Mouse (Mus musculus) embryonic facial prominence, embryonic 12.5 days (tissue): Measurements from ENCODE around the gene Dnajc16. TPM values are rescaled to one million over a fixed set of nuclear protein-coding genes. Genes with fewer than 3 reads are reported as not detected.
A peak's percentile ranks its signal among the peaks of the same experiment; 100 is the strongest.

ENCODE experiments used
- ATAC-seq: fragments of 200-750 bp; cut with Nextera tagmentation; 2 replicates; pipeline ENCODE4 v1.8.0; 2017; ENCODE audit not compliant: insufficient number of reproducible peaks, insufficient read depth, low FRiP score, low TSS enrichment
- H3K27ac ChIP-seq: fragments of 300-500 bp; sonication (generic); 2 replicates; pipeline ENCODE4 v1.5.1; 2016; ENCODE audit warnings: mild to moderate bottlenecking
- H3K27me3 ChIP-seq: fragments of 300-500 bp; sonication (generic); 2 replicates; pipeline ENCODE4 v1.6.1; 2016; ENCODE audit warnings: mild to moderate bottlenecking, moderate library complexity
- H3K36me3 ChIP-seq: fragments of 300-500 bp; sonication (generic); 2 replicates; pipeline ENCODE4 v1.6.1; 2016; ENCODE audit warnings: mild to moderate bottlenecking
- H3K4me1 ChIP-seq: fragments of 300-500 bp; sonication (generic); 2 replicates; pipeline ENCODE4 v1.6.1; 2016
- H3K4me2 ChIP-seq: fragments of 300-500 bp; sonication (generic); replicated peaks from 2 replicates; pipeline ENCODE4 v1.6.1; 2016; ENCODE audit warnings: mild to moderate bottlenecking, moderate library complexity
- H3K4me3 ChIP-seq: fragments of 300-500 bp; sonication (generic); 2 replicates; pipeline ENCODE4 v1.5.1; 2016; ENCODE audit warnings: mild to moderate bottlenecking
- H3K9ac ChIP-seq: fragments of 300-500 bp; sonication (generic); 2 replicates; pipeline ENCODE4 v1.6.1; 2016; ENCODE audit warnings: mild to moderate bottlenecking, moderate library complexity
- H3K9me3 ChIP-seq: fragments of 300-500 bp; sonication (generic); 2 replicates; pipeline ENCODE4 v1.6.1; 2016; ENCODE audit warnings: mild to moderate bottlenecking, moderate library complexity
- WGBS: fragments of 180-500 bp; shearing (Covaris S2); methylation state at CpG from one replicate; pipeline ENCODE4 v1.1.7; 2016; 5-methylcytosine and 5-hydroxymethylcytosine counted together
- polyA plus RNA-seq: library from polyadenylated mRNA; unstranded; fragments of >200 nt; fragmentation: Nextera tagmentation; extraction: Ambion mirVana; gene quantifications from 2 replicates; pipeline ENCODE4 v1.2.1, GENCODE M21; 2016

Gene Dnajc16
- polyA plus RNA-seq, 1 experiment from 2014 or later, result 4.7 TPM

DNA sequence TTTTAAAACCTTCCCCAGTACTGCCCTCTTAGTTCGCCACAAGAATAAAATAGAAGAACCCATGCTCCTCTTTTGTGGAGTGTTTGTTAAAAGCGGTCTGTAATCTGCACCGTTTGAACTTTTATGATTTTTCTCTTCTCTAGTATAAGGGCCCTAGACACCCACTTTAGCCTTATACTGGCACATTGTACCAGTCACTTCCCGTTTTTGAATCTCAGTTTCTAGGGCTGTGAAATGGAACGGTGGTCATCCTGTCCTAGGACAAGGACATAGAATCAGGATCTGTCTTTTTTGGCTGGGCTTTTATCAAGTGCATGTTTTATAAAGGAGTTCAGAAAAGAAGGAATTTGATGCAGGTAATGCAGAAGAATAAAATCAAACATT lies 3.4 kb upstream of the Dnajc16 start:
- WGBS, result 19% methylated on average over 5 of the region's 5 CpGs

DNA sequence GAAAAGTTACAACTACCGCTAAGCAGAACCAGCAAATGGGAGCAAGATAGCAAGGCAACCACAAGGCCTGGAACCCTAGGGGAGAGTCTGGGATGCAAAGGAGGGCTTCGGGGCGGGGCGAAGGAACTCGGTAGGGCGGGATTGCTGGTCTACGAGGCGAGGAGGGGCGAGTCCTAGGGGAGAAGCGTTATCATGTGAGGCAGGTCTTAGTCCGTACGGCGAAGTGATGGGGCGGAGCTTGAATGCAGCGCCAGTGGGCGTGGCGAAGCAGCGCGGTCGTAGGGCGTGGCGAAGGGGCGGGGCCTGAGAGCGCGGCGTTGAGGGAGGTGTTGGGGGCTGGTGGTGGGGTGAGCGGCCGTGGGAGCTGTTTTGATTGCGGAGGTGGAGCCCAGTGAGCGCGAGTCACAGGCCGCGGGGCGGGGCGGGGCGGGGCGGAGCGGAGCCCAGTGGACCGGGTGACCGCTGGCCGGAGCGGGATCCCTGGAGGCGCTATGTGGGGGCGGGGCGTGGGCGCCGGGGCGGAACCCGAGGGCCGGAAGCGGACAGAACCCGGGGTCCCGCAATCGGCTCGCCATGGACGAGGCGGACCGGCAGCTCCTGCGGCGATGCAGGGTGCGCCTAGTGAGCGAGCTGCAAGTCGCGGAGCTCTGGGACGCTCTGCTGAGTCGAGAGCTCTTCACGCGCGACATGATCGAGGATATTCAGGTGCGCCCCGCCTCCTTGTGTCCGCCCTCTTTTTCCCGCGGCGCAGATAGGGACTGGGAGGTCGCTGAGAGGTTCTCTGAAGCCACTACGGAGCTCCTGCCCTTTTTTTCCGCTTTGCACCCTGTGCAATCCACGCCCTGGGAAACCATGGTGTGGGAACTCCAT lies 2.8 kb upstream of the Dnajc16 start, which contains the start of gene Casp9:
Casp9 (plus strand) TSS at position 331 of the 870 bp plus-strand sequence.
- peak within 1 kb of the TSS; percentile 90 for H3K27ac ChIP-seq
- H3K9ac ChIP-seq, result peak within 1 kb of the TSS; percentile 70
- H3K36me3 ChIP-seq, result 0 out of 2 replicates have a peak, but pooled peaks cover 18% of the 10 kb centered on the region
- H3K27me3 ChIP-seq, result no peaks in the 10 kb centered on the region
- no peaks in the 10 kb centered on the region for H3K9me3 ChIP-seq
- H3K4me3 ChIP-seq, result peak within 1 kb of the TSS; percentile 76
- peaks cover 20% of the 10 kb centered on the region for H3K4me1 ChIP-seq
- H3K4me2 ChIP-seq, result peak within 1 kb of the TSS; percentile 55
- WGBS, result under 1% methylated on average over 77 of the region's 80 CpGs
- peak; percentile 77 for ATAC-seq

More for the DNA sequence above, 3.4 kb upstream of the Dnajc16 start:
- Histone ChIP-seq H3K4me2 (peak overlapping the region; percentile 55), H3K27me3 (no peaks in the 10 kb centered on the region), H3K4me3 (peak overlapping the region; percentile 76), H3K9ac (peak overlapping the region; percentile 70), H3K27ac (peak overlapping the region; percentile 90), H3K9me3 (no peaks in the 10 kb centered on the region), H3K4me1 (peaks cover 20% of the 10 kb centered on the region), H3K36me3 (0 out of 2 replicates have a peak, but pooled peaks cover 18% of the 10 kb centered on the region)
- ATAC-seq, result no peak

DNA sequence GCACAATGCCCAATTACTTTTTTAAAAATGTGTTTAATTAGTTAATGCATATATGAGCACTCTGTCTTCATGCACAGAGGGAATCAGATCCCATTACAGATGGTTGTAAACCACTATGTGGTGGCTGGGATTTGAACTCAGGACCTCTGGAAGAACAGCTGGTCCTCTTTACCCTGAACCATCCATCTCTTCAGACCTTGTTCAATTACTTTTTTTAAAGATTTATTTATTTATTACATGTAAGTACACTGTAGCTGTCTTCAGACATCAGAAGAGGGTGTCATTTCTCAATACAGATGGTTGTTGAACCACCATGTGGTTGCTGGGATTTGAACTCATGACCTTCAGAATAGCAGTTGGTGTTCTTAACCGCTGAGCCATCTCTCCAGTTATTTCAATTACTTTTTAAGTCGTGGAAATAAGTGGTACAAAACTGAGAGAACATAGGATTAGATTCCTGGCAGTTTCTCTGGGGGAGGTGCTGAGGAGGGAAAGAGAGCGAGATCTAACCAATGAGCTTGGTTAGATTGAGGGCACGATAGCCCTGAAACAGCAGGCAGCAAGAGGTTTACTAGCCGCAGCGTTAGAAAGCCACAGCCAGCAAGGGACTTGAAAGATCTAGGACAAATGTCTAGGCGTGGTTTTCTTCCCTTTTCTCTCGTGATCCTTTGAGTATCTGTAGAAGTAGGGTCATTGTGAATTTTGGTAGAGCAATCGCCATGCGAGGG lies 2.0 kb upstream of the Dnajc16 start:
- H3K4me3 ChIP-seq, result peak overlapping the region; percentile 76
- no peak for ATAC-seq
- H3K27ac ChIP-seq, result peak overlapping the region; percentile 90
- 0 out of 2 replicates have a peak, but pooled peaks cover 14% of the 10 kb centered on the region for H3K36me3 ChIP-seq
- peak overlapping the region; percentile 55 for H3K4me2 ChIP-seq
- WGBS, result 12% methylated on average over 10 of the region's 10 CpGs
- H3K27me3 ChIP-seq, result no peaks in the 10 kb centered on the region
- no peak overlapping the region for H3K9ac ChIP-seq
- H3K4me1 ChIP-seq, result peaks cover 20% of the 10 kb centered on the region
- H3K9me3 ChIP-seq, result no peaks in the 10 kb centered on the region

DNA sequence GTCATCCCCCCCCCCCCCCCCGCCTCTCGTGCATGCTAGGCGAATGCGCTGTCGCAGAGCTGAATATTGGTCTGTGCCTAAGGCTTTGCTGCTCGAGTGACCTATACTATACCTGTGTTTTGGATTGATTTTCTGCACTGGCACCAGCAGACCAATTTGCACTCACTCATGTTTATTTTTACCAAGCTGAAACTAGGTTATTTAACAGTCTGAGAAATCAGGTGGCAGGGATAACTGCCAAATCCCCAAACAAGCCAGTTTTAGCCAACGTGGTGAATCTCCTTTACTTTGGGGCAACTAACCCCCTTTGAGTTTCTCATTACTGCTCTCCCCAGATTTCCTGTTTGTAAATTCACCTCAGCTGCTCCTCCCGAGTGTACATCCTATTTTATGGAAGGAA lies 1.2 kb upstream of the Dnajc16 start:
- 91% methylated on average over 8 of the region's 8 CpGs for WGBS
- no peak for ATAC-seq

DNA sequence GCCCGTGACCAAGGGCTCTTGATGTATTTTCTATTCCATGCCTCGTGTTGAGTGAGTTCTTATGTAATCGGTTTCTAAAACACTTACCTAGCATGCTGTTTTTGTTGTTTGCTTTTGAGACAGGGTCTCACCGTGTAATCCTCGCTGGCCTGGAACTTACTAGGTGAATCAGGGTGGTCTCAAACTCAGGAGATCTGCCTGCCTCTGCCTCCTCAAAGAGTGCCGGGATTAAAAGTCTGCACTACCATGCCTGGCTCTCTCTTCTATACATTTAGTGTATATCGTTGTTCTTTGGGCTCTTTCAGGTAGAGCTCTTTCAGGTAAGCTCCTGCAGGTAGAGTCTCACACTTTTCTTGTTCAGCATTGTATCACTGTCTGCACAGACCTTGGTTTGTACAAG lies 755 bp upstream of the Dnajc16 start:
- ATAC-seq, result no peak
- 0 out of 2 replicates have a peak, but pooled peaks cover 6% of the 10 kb centered on the region for H3K36me3 ChIP-seq
- no peak overlapping the region for H3K4me2 ChIP-seq
- H3K4me1 ChIP-seq, result peaks cover 20% of the 10 kb centered on the region
- H3K4me3 ChIP-seq, result no peak overlapping the region
- H3K27ac ChIP-seq, result no peak overlapping the region
- no peaks in the 10 kb centered on the region for H3K9me3 ChIP-seq
- H3K27me3 ChIP-seq, result no peaks in the 10 kb centered on the region
- WGBS, result 87% methylated on average over 7 of the region's 7 CpGs
- no peak overlapping the region for H3K9ac ChIP-seq

More for the DNA sequence above, 1.2 kb upstream of the Dnajc16 start:
- Histone ChIP-seq H3K27me3 (no peaks in the 10 kb centered on the region), H3K9me3 (no peaks in the 10 kb centered on the region), H3K36me3 (0 out of 2 replicates have a peak, but pooled peaks cover 10% of the 10 kb centered on the region), H3K4me3 (no peak overlapping the region), H3K27ac (no peak overlapping the region), H3K4me1 (peaks cover 20% of the 10 kb centered on the region), H3K4me2 (no peak overlapping the region), H3K9ac (no peak overlapping the region)

DNA sequence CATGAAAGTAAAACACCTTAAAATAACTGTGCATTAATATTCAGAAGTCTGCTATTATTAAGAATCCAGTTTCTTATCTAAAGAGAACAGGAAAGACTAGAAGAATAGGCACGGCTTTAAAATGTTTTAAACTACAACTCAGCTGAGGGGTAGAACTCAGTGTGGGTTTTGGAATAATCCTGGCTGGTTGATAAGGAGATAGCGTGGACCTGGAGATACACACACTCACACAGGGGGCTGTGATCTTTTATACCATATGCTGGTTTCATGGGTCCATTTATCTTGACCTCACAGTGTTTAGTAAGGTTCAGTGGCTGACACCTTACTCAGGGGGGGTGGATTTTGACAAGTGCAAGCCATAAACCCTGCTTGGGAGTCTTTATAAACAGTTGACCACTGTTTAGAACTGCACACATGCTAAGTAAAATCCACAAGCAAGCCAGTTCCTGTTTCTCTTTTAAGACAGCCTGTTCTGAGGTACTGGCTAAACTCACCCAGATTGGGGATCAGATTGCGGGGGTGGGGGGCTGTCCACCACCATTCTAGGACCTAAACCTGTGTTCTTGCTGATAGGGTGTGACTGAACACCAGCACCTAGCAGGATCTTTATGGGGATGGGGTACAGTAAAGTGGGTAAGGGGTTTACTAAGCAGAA lies 1.0 kb downstream of the Dnajc16 start:
- peak overlapping the region; percentile 93 for H3K4me3 ChIP-seq
- H3K36me3 ChIP-seq, result peaks cover 10% of the 10 kb centered on the region; the same call in 1 of the 2 replicates
- H3K4me1 ChIP-seq, result peaks cover 12% of the 10 kb centered on the region
- H3K4me2 ChIP-seq, result peak overlapping the region; percentile 80
- no peak overlapping the region; the same call in 1 of the 2 replicates for H3K27ac ChIP-seq
- peak overlapping the region; percentile 95 for H3K9ac ChIP-seq
- ATAC-seq, result no peak
- H3K9me3 ChIP-seq, result no peaks in the 10 kb centered on the region
- WGBS, result 54% methylated on average over 3 of the region's 3 CpGs
- no peaks in the 10 kb centered on the region for H3K27me3 ChIP-seq

DNA sequence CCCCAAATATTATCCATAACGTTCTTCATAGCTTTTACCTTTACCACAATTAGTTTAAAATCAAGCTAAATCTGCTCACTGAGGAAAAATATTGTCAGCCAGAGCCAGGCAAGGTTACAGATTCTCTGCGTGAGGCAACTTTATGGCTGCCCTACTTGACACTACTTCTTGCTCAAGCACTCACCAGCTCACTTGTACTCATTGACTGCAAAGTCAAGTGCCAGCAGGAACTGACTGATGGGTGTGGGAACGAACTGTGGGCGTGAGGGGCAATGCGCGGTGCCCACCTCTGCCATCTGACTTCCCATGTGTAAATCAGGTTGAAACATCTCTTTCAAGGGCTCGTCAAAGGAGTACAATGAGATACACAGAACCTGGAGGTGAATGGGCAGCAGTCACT lies 3.3 kb downstream of the Dnajc16 start:
- ATAC-seq, result no peak
- Histone ChIP-seq H3K4me1 (peaks cover 7% of the 10 kb centered on the region), H3K27me3 (no peaks in the 10 kb centered on the region), H3K4me2 (no peak overlapping the region), H3K9ac (no peak overlapping the region), H3K27ac (no peak overlapping the region), H3K9me3 (no peaks in the 10 kb centered on the region), H3K4me3 (no peak overlapping the region), H3K36me3 (peaks cover 32% of the 10 kb centered on the region)
- WGBS, result 94% methylated on average over 7 of the region's 7 CpGs

DNA sequence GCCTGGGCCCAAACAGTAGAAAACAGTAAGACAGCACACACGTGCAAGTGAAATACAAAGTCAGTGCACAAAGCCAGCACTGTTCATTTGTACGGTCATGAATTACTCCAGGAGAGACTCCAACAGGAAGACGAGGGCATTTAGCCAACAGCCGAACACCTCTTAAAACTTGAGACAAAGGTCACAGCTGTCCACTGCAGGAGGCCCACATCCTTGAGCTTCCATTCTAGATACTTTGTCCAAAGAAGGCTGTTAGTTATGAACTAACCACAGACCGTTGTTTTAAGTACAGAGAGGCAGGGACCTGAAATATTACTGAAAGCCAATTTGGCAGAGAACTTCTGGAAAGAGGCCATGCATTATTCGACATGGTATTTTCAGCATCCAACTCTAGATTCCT lies 3.7 kb downstream of the Dnajc16 start:
- WGBS, result 78% methylated on average over 6 of the region's 6 CpGs
- Histone ChIP-seq H3K36me3 (peaks cover 36% of the 10 kb centered on the region), H3K27ac (no peak overlapping the region)

DNA sequence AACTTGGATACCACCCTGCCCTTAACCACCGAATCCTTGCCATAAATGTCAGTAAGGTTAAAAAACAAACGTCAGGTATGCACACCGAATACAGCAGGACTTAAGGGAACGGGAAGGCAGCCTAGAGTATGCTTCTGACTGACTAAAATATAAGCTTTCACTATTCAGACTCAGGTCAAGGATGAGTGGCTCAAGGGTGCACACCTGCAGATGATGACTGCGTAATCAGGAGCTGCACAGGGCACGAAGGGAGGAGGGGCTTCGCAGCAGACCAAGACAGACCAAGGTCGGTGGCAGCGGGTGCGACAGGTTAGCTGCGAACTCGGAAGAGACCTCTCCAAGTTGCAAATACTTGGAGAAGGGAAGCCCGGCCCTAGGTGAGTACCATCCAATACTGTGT lies 4.6 kb downstream of the Dnajc16 start:
- WGBS, result 86% methylated on average over 13 of the region's 13 CpGs
- no peak for ATAC-seq
- Histone ChIP-seq H3K9ac (no peak overlapping the region), H3K4me2 (no peak overlapping the region), H3K27ac (no peak overlapping the region), H3K36me3 (peaks cover 45% of the 10 kb centered on the region), H3K27me3 (no peaks in the 10 kb centered on the region), H3K9me3 (no peaks in the 10 kb centered on the region), H3K4me1 (peaks cover 7% of the 10 kb centered on the region), H3K4me3 (no peak overlapping the region)

More for the DNA sequence above, 3.7 kb downstream of the Dnajc16 start:
- Histone ChIP-seq H3K4me3 (no peak overlapping the region), H3K9me3 (no peaks in the 10 kb centered on the region), H3K9ac (no peak overlapping the region), H3K27me3 (no peaks in the 10 kb centered on the region), H3K4me2 (no peak overlapping the region), H3K4me1 (peaks cover 7% of the 10 kb centered on the region)
- no peak for ATAC-seq

DNA sequence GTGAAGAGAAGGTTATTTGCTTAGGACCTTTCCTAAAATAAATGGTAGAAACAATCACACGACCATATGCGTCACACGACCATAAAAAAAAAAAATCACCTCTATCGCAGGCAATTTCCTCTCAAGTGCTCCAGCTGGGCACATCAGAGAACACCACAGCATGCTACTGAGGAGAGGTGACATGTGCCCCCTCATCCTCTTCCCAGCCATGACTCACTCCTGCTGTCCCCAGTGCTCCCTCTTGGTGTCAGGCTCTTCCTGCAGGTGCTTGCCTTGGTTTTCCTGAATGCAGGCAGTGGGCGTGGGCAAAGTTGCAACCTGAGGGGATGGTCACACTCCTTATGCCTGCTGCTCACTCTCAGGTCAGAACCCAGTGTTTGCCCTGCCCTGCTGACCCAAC lies 5.9 kb downstream of the Dnajc16 start:
- no peak for ATAC-seq
- H3K9me3 ChIP-seq, result no peaks in the 10 kb centered on the region
- H3K9ac ChIP-seq, result no peak overlapping the region
- 83% methylated on average over 5 of the region's 5 CpGs for WGBS
- no peak overlapping the region for H3K27ac ChIP-seq
- peaks cover 59% of the 10 kb centered on the region for H3K36me3 ChIP-seq
- peaks cover 5% of the 10 kb centered on the region for H3K4me1 ChIP-seq
- H3K27me3 ChIP-seq, result no peaks in the 10 kb centered on the region
- no peak overlapping the region for H3K4me3 ChIP-seq
- no peak overlapping the region for H3K4me2 ChIP-seq

DNA sequence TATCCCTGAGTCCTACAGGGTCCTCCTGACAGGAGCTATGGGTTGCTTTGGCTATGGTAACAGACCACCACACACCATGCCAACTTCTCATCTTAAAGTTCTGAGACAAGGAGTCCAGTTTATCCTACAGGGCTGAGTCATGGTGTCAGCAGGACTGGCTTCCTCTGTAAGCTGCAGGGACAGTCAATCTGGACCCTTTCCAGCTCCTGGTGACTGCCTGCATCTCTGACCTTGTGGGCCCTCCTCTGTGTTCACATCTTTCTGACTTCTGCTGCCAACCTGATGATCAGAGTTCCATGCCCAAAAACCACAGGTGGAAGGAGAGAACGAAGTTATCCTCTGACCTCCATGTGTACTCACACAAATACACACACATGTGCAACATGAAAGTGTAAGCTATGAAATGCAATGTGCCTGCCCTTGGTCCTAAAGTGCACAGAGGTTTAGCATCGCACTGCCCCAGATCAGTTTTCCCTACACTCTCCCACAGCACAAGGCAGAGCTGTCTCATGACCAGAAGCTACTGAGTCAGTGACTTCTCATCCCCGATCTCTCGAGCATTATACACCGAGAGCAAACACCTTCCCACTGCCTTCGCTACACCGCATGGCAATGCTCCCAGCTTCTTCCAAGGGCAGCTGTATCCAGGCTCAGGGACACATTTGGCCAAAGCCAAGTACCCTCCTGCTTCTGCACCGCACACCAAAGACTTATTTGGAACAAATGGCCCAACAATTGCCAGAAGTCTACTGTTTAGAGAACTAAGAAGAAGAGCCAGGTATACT lies 9.3 kb downstream of the Dnajc16 start:
- Histone ChIP-seq H3K4me1 (no peaks in the 10 kb centered on the region), H3K27ac (no peak overlapping the region), H3K9ac (no peak overlapping the region), H3K36me3 (peaks cover 83% of the 10 kb centered on the region), H3K9me3 (no peaks in the 10 kb centered on the region), H3K27me3 (no peaks in the 10 kb centered on the region), H3K4me2 (no peak overlapping the region), H3K4me3 (no peak overlapping the region)
- no peak for ATAC-seq
- WGBS, result 94% methylated on average over 8 of the region's 8 CpGs
